Mouse (Mus musculus) heart, embryonic 14.5 days (tissue): ENCODE data around the gene Rnf220. TPM values are rescaled to one million over a fixed set of nuclear protein-coding genes. Genes with fewer than 3 reads are reported as not detected.

Source experiments
- ATAC-seq: fragments of 200-750 bp; cut with Nextera tagmentation; 2 replicates; pipeline ENCODE4 v1.8.0; 2017; ENCODE audit warnings: low read depth, moderate TSS enrichment; ENCODE audit not compliant: insufficient number of reproducible peaks, insufficient read depth, low FRiP score
- H3K27ac ChIP-seq, 2 experiments: fragments of 200-500 bp in 1 of 2; fragments of 300-500 bp in 1 of 2; sonication (generic) in 1 of 2; replicated peaks in 1 of 2; 2 replicates each; pipeline ENCODE4 v1.5.1; 2012 to 2014; ENCODE audit warnings: low read depth in 2 of 2, low read length in 2 of 2, control low read depth in 1 of 2, mild to moderate bottlenecking in 1 of 2, mixed read lengths in 1 of 2; ENCODE audit not compliant: control insufficient read depth in 1 of 2, insufficient read depth in 1 of 2
- H3K27me3 ChIP-seq: fragments of 300-500 bp; sonication (generic); 2 replicates; pipeline ENCODE4 v1.6.1; 2014; ENCODE audit warnings: mild to moderate bottlenecking, low read length, control low read depth; ENCODE audit not compliant: control insufficient read depth, insufficient read depth
- H3K36me3 ChIP-seq: fragments of 300-500 bp; sonication (generic); 2 replicates; pipeline ENCODE4 v1.6.1; 2014; ENCODE audit warnings: mild to moderate bottlenecking, control low read depth, low read length, mixed read lengths; ENCODE audit not compliant: control insufficient read depth, insufficient read depth
- H3K4me1 ChIP-seq, 2 experiments: fragments of 200-500 bp in 1 of 2; fragments of 300-500 bp in 1 of 2; sonication (generic) in 1 of 2; 2 replicates each; pipeline ENCODE4 v1.6.1; 2012 to 2014; ENCODE audit warnings: low read length in 2 of 2, control low read depth in 1 of 2, mixed read lengths in 1 of 2; ENCODE audit not compliant: control insufficient read depth in 2 of 2, insufficient read depth in 2 of 2
- H3K4me2 ChIP-seq: fragments of 300-500 bp; sonication (generic); 2 replicates; pipeline ENCODE4 v1.6.1; 2014; ENCODE audit warnings: mild to moderate bottlenecking, low read length
- H3K4me3 ChIP-seq, 2 experiments: fragments of 200-500 bp in 1 of 2; fragments of 300-500 bp in 1 of 2; sonication (generic) in 1 of 2; 2 replicates each; pipeline ENCODE4 v1.5.1; 2012 to 2014; ENCODE audit warnings: low read length in 2 of 2, mild to moderate bottlenecking in 2 of 2, control low read depth in 1 of 2, low read depth in 1 of 2, moderate library complexity in 1 of 2; ENCODE audit not compliant: control insufficient read depth in 1 of 2, insufficient read depth in 1 of 2
- H3K9ac ChIP-seq: fragments of 300-500 bp; sonication (generic); 2 replicates; pipeline ENCODE4 v1.6.1; 2014; ENCODE audit warnings: mild to moderate bottlenecking, low read length
- H3K9me3 ChIP-seq: fragments of 300-500 bp; sonication (generic); 2 replicates; pipeline ENCODE4 v1.6.1; 2016; ENCODE audit warnings: low read length, control low read depth; ENCODE audit not compliant: control insufficient read depth
- WGBS: fragments of 180-500 bp; shearing (Covaris S2); extraction: QIAGEN DNeasy Blood & Tissue Kit; methylation state at CpG from one replicate; pipeline ENCODE4 v1.1.7; 2014; 5-methylcytosine and 5-hydroxymethylcytosine counted together
- polyA plus RNA-seq: library from polyadenylated mRNA; unstranded; fragments of >200 nt; fragmentation: Nextera tagmentation; extraction: Ambion mirVana; gene quantifications from 2 replicates; pipeline ENCODE4 v1.2.1, GENCODE M21; 2014

Gene Rnf220
- polyA plus RNA-seq, 1 experiment from 2014 or later: 36.4 TPM

GRCm38 (mm10) chr4:117231208-117231607 is 265.6 kb downstream of the Rnf220 start:
- no peak overlapping the region for H3K27ac ChIP-seq
- no peaks in the 10 kb centered on the region for H3K27me3 ChIP-seq
- H3K4me1 ChIP-seq: no peaks in the 10 kb centered on the region; a peak in 1 of 4 replicates
- no peak overlapping the region for H3K9ac ChIP-seq
- ATAC-seq: no peak
- no peaks in the 10 kb centered on the region for H3K9me3 ChIP-seq
- H3K4me3 ChIP-seq: no peak overlapping the region
- no peaks in the 10 kb centered on the region for H3K36me3 ChIP-seq
- no peak overlapping the region for H3K4me2 ChIP-seq
- 89% methylated on average over 2 of the region's 2 CpGs for WGBS

GRCm38 (mm10) chr4:117230331-117230730 is 266.5 kb downstream of the Rnf220 start:
- Histone ChIP-seq H3K9ac (no peak overlapping the region), H3K9me3 (no peaks in the 10 kb centered on the region), H3K27ac (no peak overlapping the region), H3K4me2 (no peak overlapping the region), H3K36me3 (no peaks in the 10 kb centered on the region), H3K4me1 (no peaks in the 10 kb centered on the region), H3K4me3 (no peak overlapping the region), H3K27me3 (no peaks in the 10 kb centered on the region)
- no peak for ATAC-seq
- 48% methylated on average over 10 of the region's 10 CpGs for WGBS

- ATAC-seq: no peak
- no peaks in the 10 kb centered on the region for H3K4me1 ChIP-seq
- no peak overlapping the region for H3K4me3 ChIP-seq
- no peak overlapping the region for H3K27ac ChIP-seq
- H3K9ac ChIP-seq: no peak overlapping the region
- no peaks in the 10 kb centered on the region for H3K36me3 ChIP-seq
- H3K27me3 ChIP-seq: no peaks in the 10 kb centered on the region
- 57% methylated on average over 15 of the region's 15 CpGs for WGBS
- no peak overlapping the region for H3K4me2 ChIP-seq
- no peaks in the 10 kb centered on the region for H3K9me3 ChIP-seq
Observed at GRCm38 (mm10) chr4:117229590-117229989, 267.3 kb downstream of the Rnf220 start.

DNA sequence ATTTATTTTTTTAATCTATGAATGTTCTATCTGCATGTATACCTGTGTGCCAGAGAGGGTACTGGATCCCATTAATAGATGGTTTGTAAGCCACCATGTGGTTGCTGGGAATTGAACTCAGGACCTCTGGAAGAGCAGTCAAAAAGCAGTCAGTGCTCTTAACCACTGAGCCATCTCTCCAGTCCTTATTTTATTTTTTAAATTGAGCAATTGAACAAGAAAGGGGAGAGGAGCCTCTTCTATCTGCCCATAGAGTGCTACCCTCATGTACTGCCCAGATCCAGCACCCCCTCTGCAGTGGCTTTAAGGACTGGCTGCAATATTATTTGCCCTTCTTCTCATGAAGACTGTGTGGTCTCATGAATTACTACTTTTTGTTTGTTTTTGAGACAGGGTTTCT is 271.6 kb downstream of the Rnf220 start:
- Histone ChIP-seq H3K9ac (no peak overlapping the region), H3K27ac (no peak overlapping the region), H3K36me3 (no peaks in the 10 kb centered on the region), H3K4me1 (peaks cover 0 to 3% of the 10 kb centered on the region in 2 experiments; a peak in 1 of 4 replicates), H3K4me3 (no peak overlapping the region), H3K4me2 (no peak overlapping the region), H3K9me3 (no peaks in the 10 kb centered on the region), H3K27me3 (no peaks in the 10 kb centered on the region)
- no peak for ATAC-seq

DNA sequence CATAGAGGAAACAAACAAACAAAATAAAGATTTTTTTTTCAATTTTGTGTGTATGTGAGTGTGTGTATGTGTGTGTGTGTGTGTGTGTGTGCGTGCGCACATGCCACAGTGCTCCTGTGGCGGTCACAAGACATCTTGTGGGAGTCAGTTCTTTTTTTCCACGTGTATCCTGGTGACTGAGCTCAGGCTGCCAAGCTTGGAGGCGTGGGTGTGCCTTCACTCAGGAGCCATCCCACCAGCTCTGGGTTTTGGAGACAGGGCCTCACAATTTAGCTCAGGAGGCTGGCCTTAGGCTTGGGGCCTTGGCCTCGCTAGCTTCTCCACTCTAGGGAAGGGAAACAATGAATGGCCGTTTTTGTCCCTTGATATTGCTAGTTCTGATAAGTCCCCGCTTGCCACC is 272.7 kb downstream of the Rnf220 start:
- ATAC-seq: no peak
- Histone ChIP-seq H3K4me2 (no peak overlapping the region), H3K27me3 (no peaks in the 10 kb centered on the region), H3K36me3 (no peaks in the 10 kb centered on the region), H3K9ac (no peak overlapping the region), H3K27ac (no peak overlapping the region), H3K9me3 (no peaks in the 10 kb centered on the region), H3K4me3 (no peak overlapping the region), H3K4me1 (peaks cover 0 to 3% of the 10 kb centered on the region in 2 experiments; a peak in 1 of 4 replicates)
- WGBS: 62% methylated on average over 8 of the region's 8 CpGs

DNA sequence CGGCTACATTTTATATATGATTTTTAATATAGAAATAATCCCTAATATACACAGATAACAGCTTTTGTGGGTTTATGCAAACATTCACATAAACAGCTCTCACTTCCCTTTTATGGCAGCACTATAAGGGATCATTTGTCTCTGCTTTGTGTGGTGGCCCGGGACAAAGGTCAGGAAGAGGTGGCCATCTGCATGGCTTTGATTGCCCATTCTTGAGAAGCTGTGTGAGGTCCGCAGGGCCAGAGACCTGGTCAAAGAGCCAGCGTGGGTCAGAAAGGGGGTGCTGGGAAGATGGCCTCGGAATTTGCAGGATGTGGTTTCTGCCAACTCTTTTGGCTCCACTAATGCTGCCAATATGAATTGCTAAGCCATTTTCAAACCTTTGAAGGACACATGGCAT is 273.9 kb downstream of the Rnf220 start:
- no peak for ATAC-seq
- H3K27ac ChIP-seq: no peak overlapping the region
- H3K4me2 ChIP-seq: no peak overlapping the region
- H3K4me3 ChIP-seq: no peak overlapping the region
- H3K9me3 ChIP-seq: no peaks in the 10 kb centered on the region
- peaks cover 0 to 3% of the 10 kb centered on the region in 2 experiments; a peak in 1 of 4 replicates for H3K4me1 ChIP-seq
- no peaks in the 10 kb centered on the region for H3K27me3 ChIP-seq
- WGBS: 63% methylated on average over 5 of the region's 5 CpGs
- H3K36me3 ChIP-seq: no peaks in the 10 kb centered on the region
- H3K9ac ChIP-seq: no peak overlapping the region

DNA sequence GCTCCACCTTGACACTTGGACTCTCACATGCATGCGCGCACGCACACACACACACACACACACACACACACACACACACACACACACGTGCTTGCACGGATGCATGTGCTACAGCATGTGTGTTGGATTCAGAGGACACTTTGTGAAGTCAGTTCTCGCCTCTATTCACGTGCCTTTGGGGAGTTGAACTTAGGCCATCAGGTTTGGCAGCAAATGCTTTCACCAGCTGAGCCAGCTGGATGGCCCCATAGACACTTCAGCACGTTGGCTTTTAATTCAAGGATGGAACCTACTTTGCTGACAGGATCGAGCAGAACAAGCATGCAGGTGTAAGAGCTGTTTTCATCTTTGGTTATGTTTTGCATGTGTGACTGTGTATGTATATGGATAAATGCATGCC is 275.0 kb downstream of the Rnf220 start:
- WGBS: 80% methylated on average over 9 of the region's 9 CpGs
- Histone ChIP-seq H3K9me3 (no peaks in the 10 kb centered on the region), H3K27me3 (no peaks in the 10 kb centered on the region), H3K27ac (no peak overlapping the region), H3K4me3 (no peak overlapping the region), H3K36me3 (no peaks in the 10 kb centered on the region), H3K4me2 (no peak overlapping the region), H3K4me1 (peaks cover 0 to 3% of the 10 kb centered on the region in 2 experiments; a peak in 1 of 4 replicates), H3K9ac (no peak overlapping the region)
- no peak for ATAC-seq
